Mouse (Mus musculus) cerebellum, adult 2 months (tissue): Measurements from ENCODE around the gene Palld. TPM values are rescaled to one million over a fixed set of nuclear protein-coding genes. Genes with fewer than 3 reads are reported as not detected.

ENCODE experiments used
- DNase-seq, 2 experiments: peaks; one replicate each; pipeline ENCODE4 v3.0.0; 2021
- H3K27ac ChIP-seq: fragments of 200-500 bp; 2 replicates; pipeline ENCODE4 v1.5.1; 2012; ENCODE audit warnings: low read length, control low read depth, inconsistent platforms; ENCODE audit not compliant: insufficient read depth
- H3K27me3 ChIP-seq: fragments of 200-500 bp; 2 replicates; pipeline ENCODE4 v1.6.1; 2012; ENCODE audit warnings: inconsistent platforms, mild to moderate bottlenecking, low read length, moderate library complexity; ENCODE audit not compliant: control insufficient read depth, insufficient read depth
- H3K4me1 ChIP-seq: fragments of 200-500 bp; 2 replicates; pipeline ENCODE4 v1.6.1; 2011; ENCODE audit warnings: low read length; ENCODE audit not compliant: control insufficient read depth, insufficient read depth
- H3K4me3 ChIP-seq: fragments of 200-500 bp; replicated peaks from 2 replicates; pipeline ENCODE3; 2011; ENCODE audit warnings: mild to moderate bottlenecking, low read depth, low read length, control low read depth; ENCODE audit not compliant: insufficient read depth
- CTCF ChIP-seq: fragments of 200-500 bp; IDR thresholded peaks from 2 replicates; pipeline ENCODE4 v1.5.1; 2011; ENCODE audit warnings: low read depth, mild to moderate bottlenecking, control low read depth, low read length, moderate library complexity, borderline replicate concordance; ENCODE audit not compliant: insufficient read depth
- POLR2A ChIP-seq: fragments of 200-500 bp; IDR thresholded peaks from 2 replicates; pipeline ENCODE4 v1.6.1; 2011; ENCODE audit warnings: low read length, control low read depth, borderline replicate concordance; ENCODE audit not compliant: insufficient read depth
- WGBS: fragments of 180-500 bp; shearing (Covaris S2); methylation state at CpG from one replicate; pipeline ENCODE4 v1.1.7; 2018; 5-methylcytosine and 5-hydroxymethylcytosine counted together
- polyA plus RNA-seq: library from polyadenylated mRNA; depleted of rRNA; stranded (reverse); fragments of >200 nt; gene quantifications from 2 replicates; pipeline ENCODE4 v1.2.3, GENCODE M21; 2012

The Palld gene
- polyA plus RNA-seq, 1 experiment, result 5.5 TPM

DNA sequence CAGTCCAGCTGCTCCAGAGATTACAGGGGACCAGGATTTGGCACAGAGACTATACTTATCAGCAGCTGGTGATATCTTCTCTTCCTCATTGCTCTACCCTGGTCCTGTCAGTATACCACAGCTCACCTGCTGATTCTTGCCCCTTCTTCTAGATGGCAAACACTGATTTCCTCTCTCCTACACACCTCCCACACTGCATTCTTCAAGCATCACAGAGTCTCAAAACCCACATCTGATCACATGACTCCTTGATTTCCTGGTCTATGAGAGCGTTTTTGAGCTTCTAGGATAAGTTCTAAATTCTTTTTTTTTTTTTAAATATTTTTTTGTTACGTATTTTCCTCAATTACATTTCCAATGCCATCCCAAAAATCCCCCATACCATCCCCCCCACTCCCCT is 331.9 kb downstream of the Palld start:
- no peak overlapping the region for H3K27ac ChIP-seq
- WGBS, result 95% methylated on average over 2 of the region's 2 CpGs
- no peak for DNase-seq
- no peak overlapping the region for H3K4me3 ChIP-seq
- TF ChIP-seq POLR2A, result no peak
- no peak for TF ChIP-seq CTCF
- no peaks in the 10 kb centered on the region for H3K4me1 ChIP-seq
- no peaks in the 10 kb centered on the region for H3K27me3 ChIP-seq

DNA sequence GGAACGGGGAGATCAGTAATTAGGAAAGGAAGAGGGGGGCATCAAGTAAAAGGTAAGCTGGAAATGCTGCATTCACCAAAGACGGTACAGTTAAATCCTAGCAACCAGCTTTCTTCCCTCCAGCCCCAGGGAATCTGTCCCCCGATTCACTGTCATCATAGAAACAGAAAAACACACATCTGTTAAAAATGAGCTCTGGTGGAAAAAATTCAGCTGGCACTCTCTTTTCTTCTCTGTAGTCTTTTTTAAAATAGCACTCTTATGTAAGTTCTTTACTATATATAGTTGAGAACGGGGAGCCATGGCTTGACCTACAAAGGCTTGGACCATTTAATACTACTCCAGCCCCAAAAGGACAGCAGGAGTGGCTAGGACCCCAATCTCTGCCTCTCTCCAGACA is 332.8 kb downstream of the Palld start:
- no peaks in the 10 kb centered on the region for H3K4me1 ChIP-seq
- 58% methylated on average over 4 of the region's 4 CpGs for WGBS
- no peak overlapping the region for H3K27ac ChIP-seq
- no peak for DNase-seq
- H3K4me3 ChIP-seq, result no peak overlapping the region
- TF ChIP-seq CTCF (no peak), POLR2A (no peak)
- no peaks in the 10 kb centered on the region for H3K27me3 ChIP-seq

DNA sequence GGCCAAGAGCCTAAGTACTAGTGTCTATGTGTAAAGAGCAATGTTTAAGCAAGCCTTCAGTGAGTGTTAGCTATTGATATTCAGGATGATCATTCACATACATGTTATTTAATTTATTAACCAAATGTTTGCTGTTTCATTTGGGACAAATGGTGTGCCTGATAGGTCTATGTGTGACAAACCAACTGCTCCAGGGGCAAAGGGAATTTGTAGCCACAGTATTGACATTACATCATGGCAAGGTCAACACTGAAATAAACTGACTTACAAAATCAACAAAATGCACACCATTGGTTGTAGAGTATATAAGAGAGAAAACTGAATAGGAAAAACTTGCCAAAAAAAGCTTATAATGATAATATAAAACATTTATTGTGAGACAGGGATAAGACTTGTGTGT is 333.3 kb downstream of the Palld start:
- TF ChIP-seq CTCF, result no peak
- TF ChIP-seq POLR2A, result no peak
- Histone ChIP-seq H3K27ac (no peak overlapping the region), H3K27me3 (no peaks in the 10 kb centered on the region), H3K4me1 (no peaks in the 10 kb centered on the region), H3K4me3 (no peak overlapping the region)
- no peak for DNase-seq

DNA sequence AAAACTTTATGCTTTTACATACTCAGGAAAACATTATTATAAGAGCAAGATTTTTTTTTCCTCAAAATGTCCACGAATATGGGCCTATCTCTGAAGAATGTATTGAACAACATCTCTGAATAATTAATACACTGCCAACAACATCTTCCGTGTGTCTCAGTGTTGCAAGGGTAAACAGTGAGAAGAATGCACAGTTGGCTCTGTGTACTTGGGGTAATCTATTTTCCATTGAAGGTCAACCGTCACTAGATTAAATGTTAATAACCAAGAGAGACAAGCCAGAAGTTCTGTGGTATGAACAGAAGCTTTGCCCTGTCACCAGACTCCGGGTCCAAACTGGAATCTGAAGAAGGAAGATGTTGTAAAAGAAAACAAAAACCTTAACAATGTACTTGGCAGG is 339.1 kb downstream of the Palld start:
- no peak for DNase-seq
- no peak overlapping the region for H3K27ac ChIP-seq
- no peaks in the 10 kb centered on the region for H3K27me3 ChIP-seq
- H3K4me1 ChIP-seq, result no peaks in the 10 kb centered on the region
- no peak overlapping the region for H3K4me3 ChIP-seq
- WGBS, result 73% methylated on average over 4 of the region's 4 CpGs
- TF ChIP-seq CTCF (no peak), POLR2A (no peak)

DNA sequence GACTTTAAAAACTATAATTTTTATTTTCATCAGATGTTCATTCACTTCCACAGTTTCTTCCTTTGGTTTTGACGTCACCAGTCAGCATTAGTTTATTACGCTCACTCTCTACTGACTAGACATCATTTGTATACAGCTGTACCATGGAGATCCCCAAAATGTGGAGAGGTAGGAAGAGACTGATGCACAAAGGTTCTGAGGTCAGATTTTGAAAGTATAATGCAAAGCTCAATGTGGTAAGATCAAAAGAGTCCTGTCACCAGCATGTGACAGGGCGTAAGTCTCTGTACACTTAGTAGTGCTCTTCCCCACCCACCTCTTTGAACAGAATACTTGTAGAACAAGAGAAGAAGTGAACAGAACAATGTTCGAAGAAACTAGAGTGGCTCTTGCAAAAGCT is 339.9 kb downstream of the Palld start:
- no peaks in the 10 kb centered on the region for H3K27me3 ChIP-seq
- no peak for DNase-seq
- TF ChIP-seq CTCF (no peak), POLR2A (no peak)
- no peak overlapping the region for H3K27ac ChIP-seq
- H3K4me1 ChIP-seq, result no peaks in the 10 kb centered on the region
- WGBS, result 94% methylated on average over 4 of the region's 4 CpGs
- H3K4me3 ChIP-seq, result no peak overlapping the region

DNA sequence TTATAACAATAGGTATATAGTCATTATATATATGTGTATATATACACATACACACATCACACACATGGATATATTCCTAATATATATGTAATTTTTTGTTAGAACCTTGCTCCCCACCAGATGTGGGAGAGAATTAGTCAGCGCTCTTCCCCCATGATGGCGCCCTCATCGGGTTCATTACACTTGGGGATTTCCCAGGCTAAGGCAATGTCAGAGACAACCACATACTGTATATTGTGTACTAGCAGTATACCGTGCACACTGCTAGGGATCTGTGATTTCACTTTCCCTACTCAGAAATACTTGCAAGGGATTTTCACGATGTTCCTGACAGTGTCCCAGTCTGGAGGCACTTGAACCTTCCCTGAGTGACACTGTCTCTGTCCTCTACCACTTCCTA is 341.3 kb downstream of the Palld start:
- Histone ChIP-seq H3K4me1 (no peaks in the 10 kb centered on the region), H3K27me3 (no peaks in the 10 kb centered on the region), H3K4me3 (no peak overlapping the region), H3K27ac (no peak overlapping the region)
- DNase-seq, result no peak
- no peak for TF ChIP-seq CTCF
- no peak for TF ChIP-seq POLR2A
- WGBS, result 97% methylated on average over 5 of the region's 5 CpGs

DNA sequence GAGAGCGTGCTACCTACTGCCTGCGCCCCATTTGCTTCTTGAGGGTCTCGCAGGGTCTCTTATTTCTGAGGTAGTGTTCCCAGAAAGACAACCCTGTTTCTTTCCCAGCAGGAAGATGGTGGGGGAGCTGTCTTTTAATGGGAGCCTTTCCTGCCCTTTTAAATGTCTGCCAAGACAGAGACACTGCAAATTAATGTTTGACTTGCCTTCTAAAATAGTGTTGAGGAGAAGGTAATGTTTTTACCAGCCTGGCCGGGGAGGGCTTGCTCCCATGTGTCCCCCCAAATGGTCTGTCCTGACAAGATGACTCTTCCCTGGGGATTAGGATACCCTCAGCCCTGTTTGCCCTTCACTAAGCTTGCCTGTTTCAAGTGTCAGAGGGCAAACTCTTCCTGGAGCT is 342.5 kb downstream of the Palld start:
- H3K4me3 ChIP-seq, result no peak overlapping the region
- 71% methylated on average over 4 of the region's 4 CpGs for WGBS
- H3K4me1 ChIP-seq, result no peaks in the 10 kb centered on the region
- no peaks in the 10 kb centered on the region for H3K27me3 ChIP-seq
- no peak overlapping the region for H3K27ac ChIP-seq
- TF ChIP-seq CTCF, result no peak
- TF ChIP-seq POLR2A, result no peak
- DNase-seq, result no peak

DNA sequence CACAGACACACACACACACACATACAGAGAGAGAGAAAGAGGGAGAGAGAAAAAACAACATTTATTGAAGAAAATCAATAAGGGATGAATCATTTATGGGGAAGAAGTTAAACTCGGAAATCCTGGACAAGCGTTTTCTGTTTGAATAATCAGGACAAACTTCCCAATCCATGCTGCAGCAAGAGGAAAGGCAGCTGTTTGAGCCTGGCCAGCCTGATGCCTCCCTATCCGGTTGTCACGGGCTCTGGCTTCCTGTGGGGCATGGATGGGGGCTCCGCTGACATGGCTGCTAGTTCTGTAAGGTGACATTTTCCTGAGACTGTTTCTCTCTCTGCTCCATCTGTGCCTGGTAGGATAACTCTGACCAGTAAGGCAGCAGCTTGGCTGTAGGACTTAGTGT is 343.0 kb downstream of the Palld start:
- TF ChIP-seq CTCF (no peak), POLR2A (no peak)
- Histone ChIP-seq H3K27me3 (no peaks in the 10 kb centered on the region), H3K4me1 (no peaks in the 10 kb centered on the region), H3K4me3 (no peak overlapping the region), H3K27ac (no peak overlapping the region)
- no peak for DNase-seq
- WGBS, result 36% methylated on average over 5 of the region's 5 CpGs
